Mouse (Mus musculus): ENCODE data around the gene Nkd1. TPM values are rescaled to one million over a fixed set of nuclear protein-coding genes. Genes with fewer than 3 reads are reported as not detected.

Gene Nkd1
- polyA plus RNA-seq, 1 experiment from 2014 or later = 57.6 TPM

- no peaks in the 10 kb centered on the region for H3K27me3 ChIP-seq (ENCODE audit: control insufficient read depth, insufficient read depth, low read length)
- H3K4me1 ChIP-seq (replicated peaks; ENCODE audit: control insufficient read depth, insufficient read depth, low read length) = peaks cover 24% of the 10 kb centered on the region
- no peaks in the 10 kb centered on the region for H3K9me3 ChIP-seq (ENCODE audit: control insufficient read depth, low read length)
- H3K36me3 ChIP-seq (replicated peaks; ENCODE audit: control insufficient read depth, insufficient read depth) = no peaks in the 10 kb centered on the region
- no peak overlapping the region for H3K27ac ChIP-seq
- peak overlapping the region; percentile 51 for H3K4me2 ChIP-seq (replicated peaks)
- peak; percentile 21 for ATAC-seq (ENCODE audit: low FRiP score)
- H3K9ac ChIP-seq = peak overlapping the region; percentile 28; the same call in 1 of the 2 replicates
- 2% methylated on average over 10 of the region's 10 CpGs for WGBS
- H3K4me3 ChIP-seq (replicated peaks; ENCODE audit: low read length) = peak overlapping the region; percentile 20; the same call in 1 of the 2 replicates
- DNase-seq (ENCODE audit: low spot score) = peak; percentile 44
Observed at GRCm38 (mm10) chr8:88603446-88603989, 82.4 kb downstream of the Nkd1 start.

DNA sequence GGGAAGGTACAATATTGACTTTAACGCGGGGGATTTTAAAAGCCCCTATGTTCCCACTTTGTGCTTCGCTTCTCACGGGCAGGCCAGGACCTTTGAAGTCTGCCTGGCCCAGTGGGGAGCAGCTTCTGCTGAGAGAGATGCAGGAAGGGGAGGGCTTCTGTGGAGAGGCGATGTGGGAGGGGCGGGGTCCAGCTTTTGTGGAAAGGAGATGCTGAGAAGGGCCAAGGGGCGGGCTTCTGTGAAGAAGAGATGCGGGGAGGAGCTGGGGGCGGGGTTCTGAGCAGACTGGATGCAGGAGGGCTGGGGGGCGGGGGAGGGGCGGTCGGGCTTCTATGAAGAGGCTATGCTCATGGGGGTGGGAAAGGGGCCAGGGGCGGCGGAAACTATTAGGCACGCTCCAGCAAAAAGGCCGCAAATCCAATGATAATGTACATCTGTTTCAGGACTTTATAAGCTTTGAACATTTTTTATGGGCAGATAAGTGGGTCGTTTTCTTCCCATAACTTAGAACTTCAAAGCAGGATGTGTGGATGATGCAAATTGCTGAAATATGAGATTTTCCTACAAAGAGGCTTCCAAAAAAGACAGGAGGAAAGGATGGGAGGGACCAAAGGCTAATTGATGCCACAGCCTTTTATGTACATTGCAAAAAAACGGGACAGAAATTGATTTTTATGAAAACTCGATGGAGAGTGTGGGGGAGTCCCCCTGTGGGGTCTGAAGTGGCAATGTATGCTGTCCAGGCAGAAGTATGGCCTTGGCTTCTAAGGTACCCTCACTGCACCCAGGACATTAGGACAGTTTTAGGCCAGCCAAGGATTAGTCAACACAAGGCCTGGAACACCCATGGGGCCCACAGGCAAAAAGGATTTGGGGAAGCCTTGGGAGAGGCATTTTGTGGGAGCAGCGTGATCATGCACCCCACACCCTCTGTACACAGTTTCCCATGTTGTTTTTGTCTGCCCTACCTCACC is 83.2 kb downstream of the Nkd1 start:
- peaks cover 24% of the 10 kb centered on the region for H3K4me1 ChIP-seq (replicated peaks; ENCODE audit: control insufficient read depth, insufficient read depth, low read length)
- DNase-seq (ENCODE audit: low spot score) = peak; percentile 68
- peak overlapping the region; percentile 51 for H3K4me2 ChIP-seq (replicated peaks)
- H3K27me3 ChIP-seq (ENCODE audit: control insufficient read depth, insufficient read depth, low read length) = no peaks in the 10 kb centered on the region
- H3K9me3 ChIP-seq (ENCODE audit: control insufficient read depth, low read length) = no peaks in the 10 kb centered on the region
- peak overlapping the region; percentile 28; the same call in 1 of the 2 replicates for H3K9ac ChIP-seq
- H3K27ac ChIP-seq = no peak overlapping the region
- peak overlapping the region; percentile 20; the same call in 1 of the 2 replicates for H3K4me3 ChIP-seq (replicated peaks; ENCODE audit: low read length)
- ATAC-seq (ENCODE audit: low FRiP score) = peak; percentile 87
- H3K36me3 ChIP-seq (replicated peaks; ENCODE audit: control insufficient read depth, insufficient read depth) = no peaks in the 10 kb centered on the region
- 8% methylated on average over 20 of the region's 20 CpGs for WGBS

DNA sequence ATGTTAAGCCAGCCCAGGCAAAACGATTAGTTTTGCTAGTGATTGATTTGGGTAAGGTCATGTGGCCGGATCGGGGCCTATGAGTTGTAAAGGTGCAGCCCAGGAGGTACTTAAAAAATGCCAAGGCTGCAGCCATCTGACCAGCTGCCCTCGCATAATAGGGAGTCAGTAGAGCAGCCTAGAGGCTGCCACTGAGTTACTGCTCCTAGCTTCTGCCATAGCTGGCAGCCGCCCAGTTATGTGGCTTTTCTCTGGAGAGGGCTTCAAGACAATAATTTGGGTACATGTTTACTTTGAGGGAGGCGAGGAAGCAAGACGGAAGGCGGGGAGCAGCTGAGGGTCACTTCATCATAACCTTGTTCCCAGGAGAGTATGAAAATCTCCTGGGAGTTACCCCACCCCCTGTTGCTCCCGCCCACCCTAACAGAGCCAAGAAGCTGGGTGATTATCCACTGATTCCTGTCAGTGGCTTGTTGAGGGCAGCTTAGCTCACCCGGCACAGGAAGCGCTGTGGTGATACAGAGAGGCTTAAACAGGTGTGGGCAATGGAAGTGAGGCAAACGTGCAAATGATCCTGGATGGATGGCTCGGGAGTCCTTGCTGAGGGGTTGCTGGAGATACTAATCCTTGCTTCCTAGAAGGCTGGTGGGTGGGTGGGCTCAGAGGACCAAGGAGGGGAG is 84.3 kb downstream of the Nkd1 start:
- DNase-seq (ENCODE audit: low spot score) (no peak), ATAC-seq (ENCODE audit: low FRiP score) (0 out of 2 replicates have a peak, but pooled peaks have one; percentile 36)
- H3K27me3 ChIP-seq (ENCODE audit: control insufficient read depth, insufficient read depth, low read length) = no peaks in the 10 kb centered on the region
- no peak overlapping the region for H3K4me2 ChIP-seq (replicated peaks)
- H3K4me3 ChIP-seq (replicated peaks; ENCODE audit: low read length) = no peak overlapping the region
- no peaks in the 10 kb centered on the region for H3K9me3 ChIP-seq (ENCODE audit: control insufficient read depth, low read length)
- H3K4me1 ChIP-seq (replicated peaks; ENCODE audit: control insufficient read depth, insufficient read depth, low read length) = peaks cover 24% of the 10 kb centered on the region
- WGBS = 41% methylated on average over 13 of the region's 13 CpGs
- H3K36me3 ChIP-seq (replicated peaks; ENCODE audit: control insufficient read depth, insufficient read depth) = no peaks in the 10 kb centered on the region
- H3K27ac ChIP-seq = no peak overlapping the region
- H3K9ac ChIP-seq = no peak overlapping the region

DNA sequence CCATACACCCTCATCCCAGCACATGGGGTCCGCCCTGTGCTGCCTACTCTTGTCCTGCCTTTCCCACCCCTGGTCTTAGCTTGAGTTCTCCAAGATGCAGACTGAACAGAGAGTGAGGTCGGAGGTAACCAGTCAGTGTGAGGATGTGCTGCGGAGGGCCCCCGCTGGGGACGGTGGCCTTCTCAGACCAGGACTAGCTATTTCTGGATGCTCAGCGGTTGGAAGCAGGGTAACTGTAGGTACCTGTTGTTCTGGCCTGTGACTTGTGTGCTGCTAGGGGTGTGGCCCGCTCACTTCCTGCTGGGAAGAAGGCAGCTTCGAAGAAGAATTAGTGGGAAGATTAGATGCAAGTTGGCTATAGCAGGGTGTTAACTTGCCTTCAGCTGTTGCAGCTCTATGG is 87.9 kb downstream of the Nkd1 start:
- WGBS = 82% methylated on average over 8 of the region's 8 CpGs
- no peak for DNase-seq (ENCODE audit: low spot score)
- Histone ChIP-seq H3K36me3 (replicated peaks; ENCODE audit: control insufficient read depth, insufficient read depth) (no peaks in the 10 kb centered on the region), H3K4me2 (replicated peaks) (no peak overlapping the region), H3K27ac (no peak overlapping the region), H3K4me1 (replicated peaks; ENCODE audit: control insufficient read depth, insufficient read depth, low read length) (peaks cover 12% of the 10 kb centered on the region), H3K9ac (no peak overlapping the region), H3K4me3 (replicated peaks; ENCODE audit: low read length) (no peak overlapping the region), H3K27me3 (ENCODE audit: control insufficient read depth, insufficient read depth, low read length) (no peaks in the 10 kb centered on the region), H3K9me3 (ENCODE audit: control insufficient read depth, low read length) (no peaks in the 10 kb centered on the region)
- no peak for ATAC-seq (ENCODE audit: low FRiP score)

GRCm38 (mm10) chr8:88610271-88610670 is 89.1 kb downstream of the Nkd1 start:
- Histone ChIP-seq H3K27me3 (ENCODE audit: control insufficient read depth, insufficient read depth, low read length) (no peaks in the 10 kb centered on the region), H3K4me1 (replicated peaks; ENCODE audit: control insufficient read depth, insufficient read depth, low read length) (0 out of 2 replicates have a peak, but pooled peaks cover 4% of the 10 kb centered on the region), H3K9me3 (ENCODE audit: control insufficient read depth, low read length) (no peaks in the 10 kb centered on the region), H3K36me3 (replicated peaks; ENCODE audit: control insufficient read depth, insufficient read depth) (no peaks in the 10 kb centered on the region), H3K4me2 (replicated peaks) (no peak overlapping the region), H3K9ac (no peak overlapping the region), H3K4me3 (replicated peaks; ENCODE audit: low read length) (no peak overlapping the region), H3K27ac (no peak overlapping the region)
- DNase-seq (ENCODE audit: low spot score) (no peak), ATAC-seq (ENCODE audit: low FRiP score) (no peak)
- WGBS = 59% methylated on average over 6 of the region's 6 CpGs

DNA sequence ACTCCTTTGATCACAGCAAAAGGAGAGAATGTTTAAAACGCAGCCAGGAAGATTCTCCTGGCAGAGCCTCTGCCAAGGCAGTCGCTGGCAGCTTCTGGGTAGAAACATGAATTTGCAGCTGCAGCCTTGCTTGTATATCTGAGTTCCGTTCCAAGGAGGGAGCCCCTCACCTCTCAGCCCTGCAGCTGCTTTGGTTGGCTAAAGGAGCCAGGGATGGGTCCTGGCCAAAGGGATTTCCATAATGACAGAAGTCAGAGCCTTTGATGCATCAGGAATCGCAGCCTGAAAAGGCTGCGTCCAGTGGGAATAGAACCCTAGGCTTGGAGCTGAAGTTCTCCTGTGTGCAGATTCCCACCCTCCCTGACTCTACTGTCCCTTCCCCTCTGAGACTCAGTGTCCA is 93.8 kb downstream of the Nkd1 start:
- Histone ChIP-seq H3K27me3 (ENCODE audit: control insufficient read depth, insufficient read depth, low read length) (no peaks in the 10 kb centered on the region), H3K36me3 (replicated peaks; ENCODE audit: control insufficient read depth, insufficient read depth) (no peaks in the 10 kb centered on the region), H3K27ac (no peak overlapping the region), H3K4me2 (replicated peaks) (no peak overlapping the region), H3K9ac (no peak overlapping the region), H3K9me3 (ENCODE audit: control insufficient read depth, low read length) (no peaks in the 10 kb centered on the region), H3K4me3 (replicated peaks; ENCODE audit: low read length) (no peak overlapping the region), H3K4me1 (replicated peaks; ENCODE audit: control insufficient read depth, insufficient read depth, low read length) (no peaks in the 10 kb centered on the region)
- 66% methylated on average over 5 of the region's 5 CpGs for WGBS
- ATAC-seq (ENCODE audit: low FRiP score) (no peak), DNase-seq (ENCODE audit: low spot score) (no peak)

GRCm38 (mm10) chr8:88618612-88619011 is 97.5 kb downstream of the Nkd1 start:
- Histone ChIP-seq H3K4me3 (replicated peaks; ENCODE audit: low read length) (no peak overlapping the region), H3K36me3 (replicated peaks; ENCODE audit: control insufficient read depth, insufficient read depth) (no peaks in the 10 kb centered on the region), H3K9ac (no peak overlapping the region), H3K4me1 (replicated peaks; ENCODE audit: control insufficient read depth, insufficient read depth, low read length) (no peaks in the 10 kb centered on the region), H3K27ac (no peak overlapping the region), H3K9me3 (ENCODE audit: control insufficient read depth, low read length) (no peaks in the 10 kb centered on the region), H3K27me3 (ENCODE audit: control insufficient read depth, insufficient read depth, low read length) (0 out of 2 replicates have a peak, but pooled peaks cover 5% of the 10 kb centered on the region), H3K4me2 (replicated peaks) (no peak overlapping the region)
- no peak for ATAC-seq (ENCODE audit: low FRiP score)
- 77% methylated on average over 5 of the region's 5 CpGs for WGBS
- DNase-seq (ENCODE audit: low spot score) = no peak

DNA sequence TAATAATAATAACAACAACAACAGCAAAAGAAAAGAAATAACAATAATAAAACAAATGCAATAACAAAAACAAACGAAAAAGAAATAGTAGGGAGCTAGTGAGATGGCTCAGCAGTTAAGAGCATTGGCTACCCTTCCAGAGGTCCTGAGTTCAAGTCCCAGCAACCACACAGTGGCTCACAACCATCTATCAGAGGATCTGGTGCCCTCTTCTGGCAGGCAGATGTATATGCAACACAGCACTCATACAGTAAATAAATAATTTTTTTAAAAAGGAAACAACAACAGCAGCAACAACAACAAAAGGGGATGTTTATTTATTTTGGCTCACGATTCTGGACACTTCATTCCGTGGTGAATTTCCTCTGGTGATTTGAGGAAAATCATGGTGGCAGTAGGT is 98.4 kb downstream of the Nkd1 start:
- no peak for DNase-seq (ENCODE audit: low spot score)
- 84% methylated on average over 3 of the region's 3 CpGs for WGBS
- H3K9ac ChIP-seq = no peak overlapping the region
- no peaks in the 10 kb centered on the region for H3K9me3 ChIP-seq (ENCODE audit: control insufficient read depth, low read length)
- ATAC-seq (ENCODE audit: low FRiP score) = no peak
- H3K4me2 ChIP-seq (replicated peaks) = no peak overlapping the region
- H3K4me1 ChIP-seq (replicated peaks; ENCODE audit: control insufficient read depth, insufficient read depth, low read length) = no peaks in the 10 kb centered on the region
- H3K27ac ChIP-seq = no peak overlapping the region
- H3K4me3 ChIP-seq (replicated peaks; ENCODE audit: low read length) = no peak overlapping the region
- H3K27me3 ChIP-seq (ENCODE audit: control insufficient read depth, insufficient read depth, low read length) = 0 out of 2 replicates have a peak, but pooled peaks cover 5% of the 10 kb centered on the region
- H3K36me3 ChIP-seq (replicated peaks; ENCODE audit: control insufficient read depth, insufficient read depth) = no peaks in the 10 kb centered on the region

- H3K4me1 ChIP-seq (replicated peaks; ENCODE audit: control insufficient read depth, insufficient read depth, low read length) = no peaks in the 10 kb centered on the region
- 65% methylated on average over 5 of the region's 5 CpGs for WGBS
- no peak overlapping the region for H3K4me3 ChIP-seq (replicated peaks; ENCODE audit: low read length)
- H3K9ac ChIP-seq = no peak overlapping the region
- ATAC-seq (ENCODE audit: low FRiP score) = no peak
- no peak overlapping the region for H3K4me2 ChIP-seq (replicated peaks)
- H3K9me3 ChIP-seq (ENCODE audit: control insufficient read depth, low read length) = no peaks in the 10 kb centered on the region
- no peaks in the 10 kb centered on the region for H3K36me3 ChIP-seq (replicated peaks; ENCODE audit: control insufficient read depth, insufficient read depth)
- H3K27ac ChIP-seq = no peak overlapping the region
- no peak for DNase-seq (ENCODE audit: low spot score)
- 0 out of 2 replicates have a peak, but pooled peaks cover 10% of the 10 kb centered on the region for H3K27me3 ChIP-seq (ENCODE audit: control insufficient read depth, insufficient read depth, low read length)
Observed at GRCm38 (mm10) chr8:88620931-88621330, 99.8 kb downstream of the Nkd1 start.

Data from hindbrain, embryonic 14.5 days (tissue).